Mouse (Mus musculus) lung, postnatal 0 days (tissue): Measurements from ENCODE around the gene Harbi1.

ENCODE experiments used
- CTCF ChIP-seq: IDR thresholded peaks from 2 replicates; pipeline ENCODE4 v1.5.1; 2016; ENCODE audit warnings: antibody characterized with exemption, mild to moderate bottlenecking
- EP300 ChIP-seq: IDR thresholded peaks from 2 replicates; pipeline ENCODE4 v1.6.1; 2016; ENCODE audit warnings: antibody characterized with exemption, mild to moderate bottlenecking, control low read depth

DNA sequence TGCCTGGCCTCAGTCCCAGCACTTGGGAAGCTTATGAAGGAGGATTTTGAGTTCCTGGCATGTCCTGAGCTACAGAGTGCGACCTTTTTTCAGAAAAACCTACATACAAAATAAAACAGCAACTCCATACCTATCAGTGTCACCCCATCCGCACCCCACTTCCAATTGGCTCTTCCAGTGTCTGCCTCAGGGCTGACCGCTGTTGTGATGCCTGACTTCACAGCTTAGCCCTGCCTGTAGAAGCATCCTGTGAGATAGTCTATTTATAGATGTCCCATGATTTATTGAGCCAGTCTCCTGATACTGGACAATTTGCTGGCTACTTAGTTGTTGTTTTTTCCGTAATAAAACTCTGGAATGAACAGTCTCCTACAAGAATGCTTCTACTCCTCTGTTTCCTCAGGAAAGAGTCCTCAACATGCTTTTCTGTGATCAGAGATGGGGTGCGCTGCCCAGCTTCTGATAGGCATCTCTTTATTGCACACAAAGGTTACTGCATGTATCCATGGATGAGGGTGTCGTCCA is 44.2 kb upstream of the Harbi1 start:
- no peak for TF ChIP-seq EP300
- TF ChIP-seq CTCF = no peak
